Comparison of ENCODE assay signal across 13 mouse cellular contexts in genomic region chr11:107369661-107370060, GRCm38 (mm10).
"Had no signal": no experiment of that assay in that cellular context is flagged by ENCODE, and none has a peak within 500 bp of the region (broad histone marks: within the 10 kb centered on the region; RNA-seq: fewer than 3 reads in every experiment).

No protein-coding gene starts in this region.

- H3K27ac ChIP-seq: left cerebral cortex, adult 2 months; liver, embryonic 12.5 days; lung, embryonic 15.5 days; neural tube, embryonic 15.5 days had no signal

- H3K4me3 ChIP-seq: left cerebral cortex, adult 2 months; liver, embryonic 12.5 days; lung, embryonic 15.5 days; myocyte; neural tube, embryonic 15.5 days had no signal

- H3K4me2 ChIP-seq: liver, embryonic 12.5 days; lung, embryonic 15.5 days; neural tube, embryonic 15.5 days had no signal

- DNase-seq: kidney, postnatal 14 days; lung, postnatal 14 days; midbrain, embryonic 14.5 days; right cerebral cortex, postnatal 4 days; spleen, adult 18-20 months; thymus, adult 18-20 months; thymus, postnatal 14 days had no signal

- H3K27me3 ChIP-seq: liver, embryonic 12.5 days; lung, embryonic 15.5 days; neural tube, embryonic 15.5 days had no signal

- H3K9me3 ChIP-seq: liver, embryonic 12.5 days; lung, embryonic 15.5 days; neural tube, embryonic 15.5 days had no signal

- H3K9ac ChIP-seq: liver, embryonic 12.5 days; lung, embryonic 15.5 days; neural tube, embryonic 15.5 days had no signal

- H3K36me3 ChIP-seq: liver, embryonic 12.5 days; lung, embryonic 15.5 days; neural tube, embryonic 15.5 days had no signal

- ATAC-seq: intestine, postnatal 0 days; liver, embryonic 12.5 days had no signal
